Mouse (Mus musculus): ENCODE data around the gene Epha7. TPM values are rescaled to one million over a fixed set of nuclear protein-coding genes. Genes with fewer than 3 reads are reported as not detected.

Gene Epha7
- polyA plus RNA-seq, 1 experiment from 2014 or later = 66.9 TPM

DNA sequence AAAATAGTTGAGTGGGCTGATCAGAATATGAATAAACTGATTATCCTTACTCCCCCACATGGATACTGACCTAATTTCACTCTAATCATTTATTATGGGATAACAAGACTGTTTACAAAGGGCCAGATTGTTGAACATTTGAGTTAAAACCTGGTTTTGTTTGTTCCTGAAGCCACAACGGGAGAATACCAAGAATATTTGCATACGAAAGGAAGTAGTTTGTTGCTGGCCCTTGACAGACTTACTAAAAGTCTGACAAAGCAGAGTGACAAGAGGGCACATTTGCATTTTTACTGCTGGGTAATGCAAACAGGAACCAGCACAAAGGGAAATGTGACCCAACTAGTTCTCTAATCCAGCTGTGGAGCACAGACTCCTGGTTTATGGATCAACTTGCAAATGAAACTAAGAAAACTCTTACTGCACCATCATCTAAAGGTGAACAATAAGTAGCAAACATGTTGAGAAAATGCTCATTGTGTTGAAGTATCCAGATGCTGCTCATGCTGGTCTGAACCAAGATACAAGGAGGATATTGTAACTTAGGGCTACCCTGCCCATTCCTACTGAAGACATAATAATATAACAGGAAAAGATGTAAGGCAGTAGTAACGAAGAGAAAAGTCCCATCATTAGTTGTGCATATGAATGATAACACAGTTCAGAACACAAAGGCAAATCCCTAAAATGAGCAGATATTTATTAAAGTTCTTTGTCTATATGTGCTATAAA is 154.8 kb downstream of the Epha7 start:
- no peak overlapping the region for H3K27ac ChIP-seq
- ATAC-seq (ENCODE audit: low FRiP score, low read depth) = no peak; the same call in 1 of the 2 replicates

DNA sequence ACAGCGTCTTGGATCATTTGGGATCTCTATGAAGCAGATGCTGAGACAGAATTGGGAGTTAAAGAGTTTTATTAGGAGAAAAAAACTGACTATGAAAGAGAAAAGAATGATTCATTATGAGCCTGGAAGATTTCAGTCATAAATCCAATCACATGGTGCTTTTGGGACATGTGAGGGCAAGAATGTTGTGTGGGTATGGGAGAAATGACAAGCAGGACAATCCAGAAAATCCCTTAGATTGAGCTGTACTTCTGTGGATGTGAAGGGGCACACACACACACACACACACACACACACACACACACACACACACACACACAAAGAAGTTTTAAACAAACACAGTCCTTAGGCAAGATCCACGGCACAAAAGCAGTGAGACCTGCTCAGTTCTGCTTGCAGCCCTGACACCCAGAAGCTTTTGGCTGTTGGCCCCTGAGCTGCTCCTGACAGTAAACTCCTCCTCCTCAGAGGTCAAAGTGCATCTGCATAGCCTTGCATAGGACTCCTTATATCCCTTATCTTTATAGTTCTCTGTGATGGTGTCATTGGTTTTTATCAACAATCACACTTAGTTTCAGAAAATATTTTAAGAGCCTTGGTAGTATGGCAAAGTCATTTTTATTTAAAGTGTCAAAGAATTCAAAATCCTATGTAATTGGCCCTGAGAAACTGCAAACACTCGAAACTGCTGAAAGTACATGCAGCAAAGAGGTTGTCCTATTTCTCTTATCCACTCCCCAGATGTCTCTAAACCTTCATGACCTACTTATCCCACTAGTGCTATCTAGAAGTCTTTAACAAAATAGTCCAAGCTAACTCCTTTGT is 185.7 kb downstream of the Epha7 start:
- H3K9me3 ChIP-seq = no peaks in the 10 kb centered on the region
- no peaks in the 10 kb centered on the region for H3K27me3 ChIP-seq (replicated peaks)
- H3K36me3 ChIP-seq = no peaks in the 10 kb centered on the region
- ATAC-seq (ENCODE audit: low FRiP score, low read depth) = no peak
- H3K9ac ChIP-seq = no peak overlapping the region
- no peak overlapping the region for H3K27ac ChIP-seq
- no peak overlapping the region for H3K4me3 ChIP-seq
- H3K4me1 ChIP-seq = no peaks in the 10 kb centered on the region
- WGBS = 67% methylated on average over 3 of the region's 3 CpGs
- no peak overlapping the region for H3K4me2 ChIP-seq (replicated peaks)

More for the DNA sequence above, 154.8 kb downstream of the Epha7 start:
- Histone ChIP-seq H3K27me3 (replicated peaks) (no peaks in the 10 kb centered on the region), H3K9me3 (no peaks in the 10 kb centered on the region), H3K4me1 (no peaks in the 10 kb centered on the region), H3K4me3 (no peak overlapping the region), H3K4me2 (replicated peaks) (no peak overlapping the region), H3K36me3 (no peaks in the 10 kb centered on the region), H3K9ac (no peak overlapping the region)
- 33% methylated on average over 3 of the region's 3 CpGs for WGBS

DNA sequence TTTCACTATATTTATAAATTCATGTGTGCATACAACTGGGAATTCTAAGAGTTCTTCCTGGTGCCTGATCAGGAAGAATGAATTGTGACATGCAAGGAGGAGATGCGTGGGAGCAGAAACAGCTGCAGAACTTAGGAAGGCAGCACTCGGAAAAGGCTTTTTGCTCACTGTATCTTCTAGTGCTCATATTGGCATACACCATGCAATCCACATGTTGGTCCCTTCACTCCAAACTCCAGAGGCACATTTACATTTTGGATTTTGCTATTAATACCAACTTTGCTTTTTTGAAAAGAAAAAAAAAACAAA is 186.3 kb downstream of the Epha7 start:
- no peak for ATAC-seq (ENCODE audit: low FRiP score, low read depth)
- Histone ChIP-seq H3K9ac (no peak overlapping the region), H3K27me3 (replicated peaks) (no peaks in the 10 kb centered on the region), H3K4me2 (replicated peaks) (no peak overlapping the region), H3K4me1 (no peaks in the 10 kb centered on the region), H3K36me3 (no peaks in the 10 kb centered on the region), H3K9me3 (no peaks in the 10 kb centered on the region), H3K4me3 (no peak overlapping the region), H3K27ac (no peak overlapping the region)
- 81% methylated on average over 2 of the region's 2 CpGs for WGBS

DNA sequence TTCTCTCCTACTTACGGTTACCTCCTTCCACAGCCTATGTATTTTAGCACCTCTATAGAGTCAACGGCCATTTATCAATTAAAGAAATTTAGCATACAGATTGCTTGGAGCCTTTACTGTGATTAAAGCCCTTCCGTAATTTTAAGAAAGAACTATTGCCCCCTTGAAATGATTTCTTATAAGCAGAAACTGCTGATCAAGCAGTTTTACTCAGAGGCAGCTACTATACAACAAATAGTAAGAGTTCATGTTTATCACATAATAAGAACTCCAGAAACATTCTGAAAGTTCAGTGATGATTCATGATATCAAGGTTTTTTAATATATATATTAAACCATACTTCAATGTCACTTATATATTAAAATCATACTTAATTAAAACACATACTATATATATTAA is 197.4 kb downstream of the Epha7 start:
- ATAC-seq (ENCODE audit: low FRiP score, low read depth) = no peak
- no peak overlapping the region for H3K4me3 ChIP-seq
- 89% methylated on average over 3 of the region's 3 CpGs for WGBS
- no peak overlapping the region for H3K4me2 ChIP-seq (replicated peaks)
- H3K9me3 ChIP-seq = no peaks in the 10 kb centered on the region
- H3K27me3 ChIP-seq (replicated peaks) = no peaks in the 10 kb centered on the region
- H3K27ac ChIP-seq = no peak overlapping the region
- no peak overlapping the region for H3K9ac ChIP-seq
- H3K4me1 ChIP-seq = no peaks in the 10 kb centered on the region
- no peaks in the 10 kb centered on the region for H3K36me3 ChIP-seq
